Mouse (Mus musculus): ENCODE data around the gene Sec23b.

DNA sequence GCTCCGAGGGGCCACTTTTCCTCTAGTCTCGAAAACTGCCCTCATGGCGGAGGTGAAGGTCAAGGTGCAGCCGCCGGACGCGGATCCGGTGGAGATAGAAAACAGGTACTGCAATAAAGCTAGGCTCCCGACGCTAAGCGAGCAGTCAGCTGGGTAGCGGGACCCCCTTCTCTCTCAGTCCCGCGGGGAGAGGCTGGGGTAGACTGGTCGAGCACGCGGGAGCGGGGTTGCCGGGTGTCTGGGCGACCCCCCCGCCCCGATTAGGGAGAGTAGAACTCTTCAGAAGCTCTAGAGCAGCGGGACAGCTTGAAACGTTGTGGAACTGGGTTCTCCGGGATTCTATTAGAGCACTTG, 28.2 kb upstream of the Sec23b start:
- TF ChIP-seq POLR2A (IDR thresholded peaks at IDR 0.05; ENCODE audit: extremely low read depth, insufficient read depth, low read length) = no peak
- no peak for TF ChIP-seq CTCF (IDR thresholded peaks at IDR 0.05; ENCODE audit: low read depth, low read length)

All from liver, adult 2 months (tissue).